Mouse (Mus musculus): ENCODE measurements around the gene Klhl9. TPM values are rescaled to one million over a fixed set of nuclear protein-coding genes. Genes with fewer than 3 reads are reported as not detected.

The Klhl9 gene
- polyA plus RNA-seq, 1 experiment from 2014 or later: 90.3 TPM

- 90% methylated on average over 4 of the region's 4 CpGs for WGBS
- no peak overlapping the region for H3K4me2 ChIP-seq (ENCODE audit: low read length)
- H3K9ac ChIP-seq (ENCODE audit: low read depth, low read length): no peak overlapping the region
- H3K36me3 ChIP-seq (ENCODE audit: control insufficient read depth, insufficient read depth, low read length): no peaks in the 10 kb centered on the region
- H3K9me3 ChIP-seq (ENCODE audit: control insufficient read depth, low read length): no peaks in the 10 kb centered on the region
- no peaks in the 10 kb centered on the region for H3K27me3 ChIP-seq (replicated peaks; ENCODE audit: control insufficient read depth, insufficient read depth, low read length)
- H3K27ac ChIP-seq (ENCODE audit: low read depth, low read length): no peak overlapping the region
- ATAC-seq: no peak
- H3K4me3 ChIP-seq (ENCODE audit: low read length): no peak overlapping the region
- no peaks in the 10 kb centered on the region for H3K4me1 ChIP-seq (ENCODE audit: control insufficient read depth, insufficient read depth, low read depth, low read length)
These were observed 24.5 kb downstream of the Klhl9 start for GRCm38 (mm10) chr4:88697753-88698152.

DNA sequence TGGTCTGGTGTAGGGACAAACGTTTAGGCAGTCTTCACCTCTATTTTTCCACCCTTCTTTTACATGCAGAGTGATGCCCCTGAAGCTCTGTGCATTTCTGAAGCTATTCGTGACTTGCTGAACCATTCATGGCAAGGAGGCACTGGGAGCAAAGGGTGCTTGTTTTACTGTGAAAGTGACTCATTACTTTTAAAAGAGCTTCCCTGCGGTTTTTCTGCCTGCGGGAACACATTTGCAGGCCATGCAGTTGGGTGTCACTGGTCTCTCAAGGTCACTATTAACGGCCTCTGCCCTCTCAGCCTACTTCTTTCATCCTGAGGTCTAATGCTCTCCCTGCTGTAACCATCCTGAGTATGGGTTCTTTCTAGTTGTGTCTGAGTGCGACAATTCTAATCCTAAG lies 25.2 kb downstream of the Klhl9 start:
- no peak overlapping the region for H3K4me3 ChIP-seq (ENCODE audit: low read length)
- no peak for ATAC-seq
- H3K9me3 ChIP-seq (ENCODE audit: control insufficient read depth, low read length): no peaks in the 10 kb centered on the region
- WGBS: 55% methylated on average over 6 of the region's 6 CpGs
- H3K27ac ChIP-seq (ENCODE audit: low read depth, low read length): no peak overlapping the region
- H3K9ac ChIP-seq (ENCODE audit: low read depth, low read length): no peak overlapping the region
- no peaks in the 10 kb centered on the region for H3K27me3 ChIP-seq (replicated peaks; ENCODE audit: control insufficient read depth, insufficient read depth, low read length)
- no peak overlapping the region for H3K4me2 ChIP-seq (ENCODE audit: low read length)
- H3K4me1 ChIP-seq (ENCODE audit: control insufficient read depth, insufficient read depth, low read depth, low read length): no peaks in the 10 kb centered on the region
- H3K36me3 ChIP-seq (ENCODE audit: control insufficient read depth, insufficient read depth, low read length): no peaks in the 10 kb centered on the region

- Histone ChIP-seq H3K27me3 (replicated peaks; ENCODE audit: control insufficient read depth, insufficient read depth, low read length) (no peaks in the 10 kb centered on the region), H3K27ac (ENCODE audit: low read depth, low read length) (no peak overlapping the region), H3K4me1 (ENCODE audit: control insufficient read depth, insufficient read depth, low read depth, low read length) (no peaks in the 10 kb centered on the region), H3K9ac (ENCODE audit: low read depth, low read length) (no peak overlapping the region), H3K36me3 (ENCODE audit: control insufficient read depth, insufficient read depth, low read length) (no peaks in the 10 kb centered on the region), H3K4me3 (ENCODE audit: low read length) (no peak overlapping the region), H3K9me3 (ENCODE audit: control insufficient read depth, low read length) (no peaks in the 10 kb centered on the region), H3K4me2 (ENCODE audit: low read length) (no peak overlapping the region)
- WGBS: 28% methylated on average over 3 of the region's 3 CpGs
- peak; percentile 89 for ATAC-seq
These were observed 25.9 kb downstream of the Klhl9 start for GRCm38 (mm10) chr4:88696237-88696884.

DNA sequence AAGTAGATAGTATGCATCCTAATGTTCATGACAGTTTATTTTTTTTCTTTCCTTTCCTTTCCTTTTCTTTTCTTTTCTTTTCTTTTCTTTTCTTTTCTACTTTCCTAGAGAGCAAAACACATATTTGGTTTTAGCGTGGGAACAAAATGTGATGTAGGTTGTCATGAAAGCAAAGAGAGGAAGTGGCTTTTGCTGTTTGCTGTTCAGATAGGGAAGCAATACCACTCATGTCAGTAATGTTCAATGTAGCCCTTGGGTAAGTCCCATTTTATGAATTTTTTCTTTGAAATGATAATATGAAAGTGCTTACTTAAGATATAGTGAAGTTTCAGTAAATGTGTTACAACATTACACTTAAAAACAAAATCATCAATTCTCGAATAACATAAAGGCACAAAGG lies 28.9 kb downstream of the Klhl9 start:
- H3K4me2 ChIP-seq (ENCODE audit: low read length): no peak overlapping the region
- 83% methylated on average over 2 of the region's 2 CpGs for WGBS
- no peak overlapping the region for H3K9ac ChIP-seq (ENCODE audit: low read depth, low read length)
- no peaks in the 10 kb centered on the region for H3K4me1 ChIP-seq (ENCODE audit: control insufficient read depth, insufficient read depth, low read depth, low read length)
- H3K36me3 ChIP-seq (ENCODE audit: control insufficient read depth, insufficient read depth, low read length): no peaks in the 10 kb centered on the region
- no peaks in the 10 kb centered on the region for H3K27me3 ChIP-seq (replicated peaks; ENCODE audit: control insufficient read depth, insufficient read depth, low read length)
- no peak overlapping the region for H3K4me3 ChIP-seq (ENCODE audit: low read length)
- H3K27ac ChIP-seq (ENCODE audit: low read depth, low read length): no peak overlapping the region
- ATAC-seq: no peak
- H3K9me3 ChIP-seq (ENCODE audit: control insufficient read depth, low read length): no peaks in the 10 kb centered on the region

GRCm38 (mm10) chr4:88692537-88692936 lies 29.7 kb downstream of the Klhl9 start:
- Histone ChIP-seq H3K9ac (ENCODE audit: low read depth, low read length) (no peak overlapping the region), H3K27ac (ENCODE audit: low read depth, low read length) (no peak overlapping the region), H3K4me1 (ENCODE audit: control insufficient read depth, insufficient read depth, low read depth, low read length) (no peaks in the 10 kb centered on the region), H3K9me3 (ENCODE audit: control insufficient read depth, low read length) (no peaks in the 10 kb centered on the region), H3K4me2 (ENCODE audit: low read length) (no peak overlapping the region), H3K27me3 (replicated peaks; ENCODE audit: control insufficient read depth, insufficient read depth, low read length) (no peaks in the 10 kb centered on the region), H3K4me3 (ENCODE audit: low read length) (no peak overlapping the region), H3K36me3 (ENCODE audit: control insufficient read depth, insufficient read depth, low read length) (no peaks in the 10 kb centered on the region)
- 89% methylated on average over 1 of the region's 1 CpGs for WGBS
- ATAC-seq: no peak

GRCm38 (mm10) chr4:88691259-88691658 lies 31.0 kb downstream of the Klhl9 start, which contains the start of gene Ifnab:
TSS of gene Ifnab (minus strand) at chr4:88691359.
- H3K27ac ChIP-seq (ENCODE audit: low read depth, low read length): no peak within 1 kb of the TSS
- no peaks in the 10 kb centered on the region for H3K9me3 ChIP-seq (ENCODE audit: control insufficient read depth, low read length)
- H3K27me3 ChIP-seq (replicated peaks; ENCODE audit: control insufficient read depth, insufficient read depth, low read length): no peaks in the 10 kb centered on the region
- no peaks in the 10 kb centered on the region for H3K36me3 ChIP-seq (ENCODE audit: control insufficient read depth, insufficient read depth, low read length)
- no peaks in the 10 kb centered on the region for H3K4me1 ChIP-seq (ENCODE audit: control insufficient read depth, insufficient read depth, low read depth, low read length)
- H3K9ac ChIP-seq (ENCODE audit: low read depth, low read length): no peak within 1 kb of the TSS
- WGBS: 66% methylated on average over 2 of the region's 2 CpGs
- no peak within 1 kb of the TSS for H3K4me2 ChIP-seq (ENCODE audit: low read length)
- no peak for ATAC-seq
- H3K4me3 ChIP-seq (ENCODE audit: low read length): no peak within 1 kb of the TSS

DNA sequence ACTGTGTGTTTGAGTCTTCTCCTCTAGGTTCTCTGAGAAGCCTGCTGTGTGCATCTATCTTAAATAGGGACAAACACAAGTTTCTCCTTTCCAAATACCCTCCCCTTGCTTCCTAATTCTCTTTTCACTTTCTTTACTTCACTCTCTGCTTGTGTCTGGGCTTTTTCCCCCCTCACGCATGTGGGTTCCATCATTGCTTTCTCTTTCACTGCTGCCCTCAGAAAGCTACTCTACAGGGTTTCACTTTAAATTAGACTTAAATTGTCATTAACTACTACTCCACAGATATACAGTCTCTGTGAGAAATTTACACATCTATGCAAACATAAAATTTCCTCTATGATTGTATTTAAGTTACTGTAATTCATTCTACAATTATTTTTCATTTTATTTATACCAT lies 38.5 kb downstream of the Klhl9 start, which contains the start of gene Ifna2:
TSS of gene Ifna2 (minus strand) at position 101 of the 400 bp plus-strand sequence.
- Histone ChIP-seq H3K4me2 (ENCODE audit: low read length) (no peak within 1 kb of the TSS), H3K9ac (ENCODE audit: low read depth, low read length) (no peak within 1 kb of the TSS), H3K4me1 (ENCODE audit: control insufficient read depth, insufficient read depth, low read depth, low read length) (no peaks in the 10 kb centered on the region), H3K36me3 (ENCODE audit: control insufficient read depth, insufficient read depth, low read length) (no peaks in the 10 kb centered on the region), H3K4me3 (ENCODE audit: low read length) (no peak within 1 kb of the TSS), H3K9me3 (ENCODE audit: control insufficient read depth, low read length) (no peaks in the 10 kb centered on the region), H3K27ac (ENCODE audit: low read depth, low read length) (no peak within 1 kb of the TSS), H3K27me3 (replicated peaks; ENCODE audit: control insufficient read depth, insufficient read depth, low read length) (no peaks in the 10 kb centered on the region)
- ATAC-seq: no peak
- 94% methylated on average over 1 of the region's 1 CpGs for WGBS

- Histone ChIP-seq H3K9ac (ENCODE audit: low read depth, low read length) (no peak overlapping the region), H3K4me1 (ENCODE audit: control insufficient read depth, insufficient read depth, low read depth, low read length) (no peaks in the 10 kb centered on the region), H3K36me3 (ENCODE audit: control insufficient read depth, insufficient read depth, low read length) (no peaks in the 10 kb centered on the region), H3K27ac (ENCODE audit: low read depth, low read length) (no peak overlapping the region), H3K27me3 (replicated peaks; ENCODE audit: control insufficient read depth, insufficient read depth, low read length) (no peaks in the 10 kb centered on the region), H3K4me2 (ENCODE audit: low read length) (no peak overlapping the region), H3K9me3 (ENCODE audit: control insufficient read depth, low read length) (no peaks in the 10 kb centered on the region), H3K4me3 (ENCODE audit: low read length) (no peak overlapping the region)
- ATAC-seq: no peak
- WGBS: 77% methylated on average over 3 of the region's 3 CpGs
These were observed 40.9 kb downstream of the Klhl9 start for GRCm38 (mm10) chr4:88681353-88681752.

DNA sequence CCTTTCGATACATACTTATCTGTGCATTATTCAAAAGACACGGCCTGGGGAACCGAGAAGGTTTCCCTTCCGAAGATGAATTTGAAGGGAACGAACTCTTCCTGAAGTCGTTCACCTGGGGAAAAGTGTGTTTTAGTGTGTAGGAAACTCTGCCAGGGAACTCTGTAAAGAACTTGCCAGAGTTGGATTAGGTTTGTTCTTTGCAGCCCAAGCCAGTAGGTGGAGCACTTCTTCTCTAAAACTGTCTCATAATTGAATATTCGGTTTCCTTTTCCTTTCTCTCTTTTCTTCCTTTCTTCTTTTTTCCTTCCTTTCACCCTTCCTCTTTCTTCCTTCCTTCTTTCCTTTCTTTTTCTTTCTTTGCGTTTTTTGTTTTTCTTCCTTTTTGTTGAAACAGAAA lies 41.9 kb downstream of the Klhl9 start:
- Histone ChIP-seq H3K9me3 (ENCODE audit: control insufficient read depth, low read length) (no peaks in the 10 kb centered on the region), H3K9ac (ENCODE audit: low read depth, low read length) (no peak overlapping the region), H3K4me2 (ENCODE audit: low read length) (no peak overlapping the region), H3K27me3 (replicated peaks; ENCODE audit: control insufficient read depth, insufficient read depth, low read length) (no peaks in the 10 kb centered on the region), H3K4me1 (ENCODE audit: control insufficient read depth, insufficient read depth, low read depth, low read length) (no peaks in the 10 kb centered on the region), H3K36me3 (ENCODE audit: control insufficient read depth, insufficient read depth, low read length) (no peaks in the 10 kb centered on the region), H3K27ac (ENCODE audit: low read depth, low read length) (no peak overlapping the region), H3K4me3 (ENCODE audit: low read length) (no peak overlapping the region)
- WGBS: 49% methylated on average over 8 of the region's 8 CpGs
- no peak for ATAC-seq
